Mouse (Mus musculus): ENCODE measurements around the gene Prss22. TPM values are rescaled to one million over a fixed set of nuclear protein-coding genes. Genes with fewer than 3 reads are reported as not detected.

Gene Prss22
- total and polyA plus RNA-seq, 2 experiments from 2014 or later = not detected

GRCm38 (mm10) chr17:23980297-23980909, 17.5 kb downstream of the Prss22 start, which contains the start of gene Prss30:
TSS of gene Prss30 (minus strand) at chr17:23980566.
- H3K4me2 ChIP-seq (ENCODE audit: low read depth, low read length, poor library complexity, severe bottlenecking) = no peak within 1 kb of the TSS
- 79% methylated on average over 10 of the region's 10 CpGs for WGBS
- no peak within 1 kb of the TSS for H3K9ac ChIP-seq (replicated peaks; ENCODE audit: low read length, poor library complexity, severe bottlenecking)
- no peak within 1 kb of the TSS for H3K4me3 ChIP-seq (ENCODE audit: low read depth, low read length)
- DNase-seq (ENCODE audit: low spot score) (no peak), ATAC-seq (ENCODE audit: low FRiP score) (no peak)
- H3K27me3 ChIP-seq (ENCODE audit: insufficient read depth, low read length) = no peaks in the 10 kb centered on the region
- no peaks in the 10 kb centered on the region for H3K4me1 ChIP-seq (ENCODE audit: insufficient read depth, low read length)
- no peak within 1 kb of the TSS for H3K27ac ChIP-seq (ENCODE audit: low read depth, low read length)
- H3K9me3 ChIP-seq (ENCODE audit: low read length) = no peaks in the 10 kb centered on the region
- TF ChIP-seq CTCF (IDR thresholded peaks at IDR 0.05) = no peak
- H3K36me3 ChIP-seq (ENCODE audit: insufficient read depth, low read length) = no peaks in the 10 kb centered on the region

GRCm38 (mm10) chr17:23979471-23979870, 18.4 kb downstream of the Prss22 start:
- no peaks in the 10 kb centered on the region for H3K9me3 ChIP-seq (ENCODE audit: low read length)
- H3K4me1 ChIP-seq (ENCODE audit: insufficient read depth, low read length) = no peaks in the 10 kb centered on the region
- H3K27me3 ChIP-seq (ENCODE audit: insufficient read depth, low read length) = no peaks in the 10 kb centered on the region
- 81% methylated on average over 3 of the region's 3 CpGs for WGBS
- H3K4me3 ChIP-seq (ENCODE audit: low read depth, low read length) = no peak overlapping the region
- ATAC-seq (ENCODE audit: low FRiP score) (no peak), DNase-seq (ENCODE audit: low spot score) (no peak)
- TF ChIP-seq CTCF (IDR thresholded peaks at IDR 0.05) = no peak
- H3K4me2 ChIP-seq (ENCODE audit: low read depth, low read length, poor library complexity, severe bottlenecking) = no peak overlapping the region
- no peaks in the 10 kb centered on the region for H3K36me3 ChIP-seq (ENCODE audit: insufficient read depth, low read length)
- no peak overlapping the region for H3K9ac ChIP-seq (replicated peaks; ENCODE audit: low read length, poor library complexity, severe bottlenecking)
- no peak overlapping the region for H3K27ac ChIP-seq (ENCODE audit: low read depth, low read length)

- DNase-seq (ENCODE audit: low spot score) (no peak), ATAC-seq (ENCODE audit: low FRiP score) (no peak)
- 76% methylated on average over 4 of the region's 4 CpGs for WGBS
- Histone ChIP-seq H3K27ac (ENCODE audit: low read depth, low read length) (no peak overlapping the region), H3K4me2 (ENCODE audit: low read depth, low read length, poor library complexity, severe bottlenecking) (no peak overlapping the region), H3K4me3 (ENCODE audit: low read depth, low read length) (no peak overlapping the region), H3K4me1 (ENCODE audit: insufficient read depth, low read length) (no peaks in the 10 kb centered on the region), H3K9ac (replicated peaks; ENCODE audit: low read length, poor library complexity, severe bottlenecking) (no peak overlapping the region), H3K27me3 (ENCODE audit: insufficient read depth, low read length) (no peaks in the 10 kb centered on the region), H3K9me3 (ENCODE audit: low read length) (no peaks in the 10 kb centered on the region), H3K36me3 (ENCODE audit: insufficient read depth, low read length) (no peaks in the 10 kb centered on the region)
- no peak for TF ChIP-seq CTCF (IDR thresholded peaks at IDR 0.05)
These were observed 21.2 kb downstream of the Prss22 start for GRCm38 (mm10) chr17:23976665-23977064.

- 88% methylated on average over 9 of the region's 9 CpGs for WGBS
- H3K9ac ChIP-seq (replicated peaks; ENCODE audit: low read length, poor library complexity, severe bottlenecking) = no peak overlapping the region
- no peak for TF ChIP-seq CTCF (IDR thresholded peaks at IDR 0.05)
These were observed 26.6 kb downstream of the Prss22 start for GRCm38 (mm10) chr17:23971315-23971714.

GRCm38 (mm10) chr17:23969231-23969630, 28.7 kb downstream of the Prss22 start:
- H3K27ac ChIP-seq (ENCODE audit: low read depth, low read length) = no peak overlapping the region
- H3K4me3 ChIP-seq (ENCODE audit: low read depth, low read length) = no peak overlapping the region
- no peaks in the 10 kb centered on the region for H3K27me3 ChIP-seq (ENCODE audit: insufficient read depth, low read length)
- no peak overlapping the region for H3K9ac ChIP-seq (replicated peaks; ENCODE audit: low read length, poor library complexity, severe bottlenecking)
- 4% methylated on average over 1 of the region's 1 CpGs for WGBS
- H3K9me3 ChIP-seq (ENCODE audit: low read length) = no peaks in the 10 kb centered on the region
- peak; percentile 71 for DNase-seq (ENCODE audit: low spot score)
- H3K4me1 ChIP-seq (ENCODE audit: insufficient read depth, low read length) = no peaks in the 10 kb centered on the region
- TF ChIP-seq CTCF (IDR thresholded peaks at IDR 0.05) = peak; percentile 80
- H3K36me3 ChIP-seq (ENCODE audit: insufficient read depth, low read length) = no peaks in the 10 kb centered on the region
- no peak for ATAC-seq (ENCODE audit: low FRiP score)
- H3K4me2 ChIP-seq (ENCODE audit: low read depth, low read length, poor library complexity, severe bottlenecking) = no peak overlapping the region

More at GRCm38 (mm10) chr17:23971315-23971714, 26.6 kb downstream of the Prss22 start:
- H3K27ac ChIP-seq (ENCODE audit: low read depth, low read length) = no peak overlapping the region
- H3K4me3 ChIP-seq (ENCODE audit: low read depth, low read length) = no peak overlapping the region
- DNase-seq (ENCODE audit: low spot score) (no peak), ATAC-seq (ENCODE audit: low FRiP score) (no peak)
- H3K4me2 ChIP-seq (ENCODE audit: low read depth, low read length, poor library complexity, severe bottlenecking) = no peak overlapping the region
- no peaks in the 10 kb centered on the region for H3K9me3 ChIP-seq (ENCODE audit: low read length)
- no peaks in the 10 kb centered on the region for H3K4me1 ChIP-seq (ENCODE audit: insufficient read depth, low read length)
- H3K27me3 ChIP-seq (ENCODE audit: insufficient read depth, low read length) = no peaks in the 10 kb centered on the region
- no peaks in the 10 kb centered on the region for H3K36me3 ChIP-seq (ENCODE audit: insufficient read depth, low read length)

GRCm38 (mm10) chr17:23968780-23969179, 29.1 kb downstream of the Prss22 start:
- H3K4me2 ChIP-seq (ENCODE audit: low read depth, low read length, poor library complexity, severe bottlenecking) = no peak overlapping the region
- peak; percentile 8; the same call in 1 of the 2 replicates for TF ChIP-seq CTCF (IDR thresholded peaks at IDR 0.05)
- no peaks in the 10 kb centered on the region for H3K9me3 ChIP-seq (ENCODE audit: low read length)
- no peak for DNase-seq (ENCODE audit: low spot score)
- H3K9ac ChIP-seq (replicated peaks; ENCODE audit: low read length, poor library complexity, severe bottlenecking) = no peak overlapping the region
- 50% methylated on average over 2 of the region's 2 CpGs for WGBS
- H3K4me3 ChIP-seq (ENCODE audit: low read depth, low read length) = no peak overlapping the region
- no peak for ATAC-seq (ENCODE audit: low FRiP score)
- no peaks in the 10 kb centered on the region for H3K36me3 ChIP-seq (ENCODE audit: insufficient read depth, low read length)
- no peaks in the 10 kb centered on the region for H3K4me1 ChIP-seq (ENCODE audit: insufficient read depth, low read length)
- no peaks in the 10 kb centered on the region for H3K27me3 ChIP-seq (ENCODE audit: insufficient read depth, low read length)
- no peak overlapping the region for H3K27ac ChIP-seq (ENCODE audit: low read depth, low read length)

Data from midbrain, postnatal 0 days (tissue).